Mouse (Mus musculus) c-Kit-positive CD71-negative TER-119-negative erythroid progenitor cells, embryonic 14.5 days (primary cell): Measurements from ENCODE around the gene Lmo7.

Source experiments
- DNase-seq: peaks from one replicate; pipeline ENCODE4 v3.0.0-alpha.2; 2013; ENCODE audit warnings: low read depth

The Lmo7 gene

GRCm38 (mm10) chr14:101780016-101780415 lies 50.3 kb downstream of the Lmo7 start:
- no peak for DNase-seq

GRCm38 (mm10) chr14:101781219-101781618 lies 51.5 kb downstream of the Lmo7 start:
- no peak for DNase-seq

GRCm38 (mm10) chr14:101781943-101782510 lies 52.3 kb downstream of the Lmo7 start:
- no peak for DNase-seq

- no peak for DNase-seq
Observed at GRCm38 (mm10) chr14:101784315-101784945, 54.7 kb downstream of the Lmo7 start.

DNA sequence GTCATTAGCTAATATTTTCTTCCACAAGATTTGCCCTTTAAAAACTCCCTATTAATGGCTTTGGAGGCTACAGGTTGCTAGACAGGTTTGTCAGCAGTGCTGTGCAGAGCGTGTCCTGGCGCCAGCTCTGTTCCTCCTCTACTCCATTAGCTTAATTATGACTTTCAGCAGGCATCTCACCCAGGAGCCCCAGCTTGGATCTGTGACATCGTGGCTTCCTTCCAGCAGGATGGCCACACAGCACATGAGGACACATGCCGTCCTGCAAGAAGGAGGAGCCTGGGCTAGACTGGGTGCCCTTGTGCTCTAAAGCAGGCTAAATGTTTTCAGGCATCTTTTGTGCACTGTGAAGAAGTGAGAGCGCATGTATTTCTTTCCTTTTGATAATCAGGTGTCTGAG lies 58.1 kb downstream of the Lmo7 start:
- DNase-seq = no peak

- no peak for DNase-seq
Observed at GRCm38 (mm10) chr14:101788475-101788874, 58.7 kb downstream of the Lmo7 start.

DNA sequence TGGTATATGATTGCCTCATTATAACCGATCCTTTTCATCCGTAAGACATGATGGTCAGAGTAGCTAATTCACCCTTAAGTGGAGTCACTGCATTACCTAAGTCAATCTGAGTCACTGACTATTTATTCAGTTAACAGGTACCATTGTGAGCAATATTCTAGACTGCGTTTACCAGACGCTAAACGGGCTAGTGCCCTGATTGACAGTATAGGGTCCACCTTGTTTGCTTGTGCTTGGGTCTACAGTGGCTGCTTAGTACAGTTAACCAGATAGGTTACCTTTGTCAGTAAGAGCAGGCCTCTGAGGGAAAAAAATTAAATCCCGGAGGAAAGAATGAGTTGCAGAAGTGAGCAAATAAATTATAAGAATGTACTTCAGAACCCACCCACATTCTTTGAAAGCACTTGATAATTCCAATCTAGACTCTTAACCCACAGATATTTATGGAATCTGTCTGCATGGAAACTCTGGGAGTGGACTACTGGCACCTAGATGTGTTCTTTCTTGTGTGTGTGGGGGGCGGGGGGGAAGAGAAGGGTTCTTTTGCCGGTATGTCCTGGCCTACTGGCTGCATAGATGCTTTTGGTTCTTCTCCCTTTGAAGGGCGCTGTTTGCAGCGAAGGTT lies 64.9 kb downstream of the Lmo7 start:
- DNase-seq = no peak

- no peak for DNase-seq
Observed at GRCm38 (mm10) chr14:101797930-101798500, 68.3 kb downstream of the Lmo7 start.

DNA sequence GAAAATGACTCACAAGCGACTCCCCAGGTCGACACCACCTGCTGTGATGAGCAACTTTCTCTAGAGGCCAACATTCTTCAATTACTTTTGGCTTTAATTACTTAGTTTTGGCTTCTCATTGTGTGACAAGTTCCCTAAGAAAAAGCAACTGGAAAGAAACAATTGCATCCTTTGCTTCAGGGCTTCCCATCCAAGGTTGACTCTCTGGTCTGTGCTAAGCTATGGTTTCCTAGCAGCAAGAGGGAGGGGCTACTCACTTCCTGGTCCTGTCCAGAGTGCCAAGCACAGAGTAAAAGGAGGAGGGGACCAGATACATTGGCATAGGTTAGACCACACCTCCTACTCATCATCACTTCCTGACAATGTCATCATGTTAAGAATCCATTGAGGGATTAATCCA lies 69.0 kb downstream of the Lmo7 start:
- DNase-seq = no peak

DNA sequence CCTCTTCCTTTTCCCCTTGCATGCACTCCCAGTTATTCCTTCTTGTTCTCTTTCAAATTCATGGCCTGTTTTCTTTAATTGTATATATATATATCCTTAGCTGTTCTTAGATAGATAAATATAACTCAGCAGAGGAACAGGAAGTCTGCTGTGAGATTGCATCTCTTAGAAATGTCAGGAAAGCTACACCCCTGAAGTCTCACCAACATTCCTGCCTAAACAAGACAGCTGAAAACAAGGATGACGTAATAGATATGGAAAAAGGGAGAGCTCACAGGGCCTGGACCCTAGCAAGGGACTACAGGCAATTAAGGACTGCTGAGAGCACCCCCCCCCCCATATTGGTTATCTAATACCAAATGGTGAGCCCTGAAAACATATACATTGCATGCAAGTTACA lies 71.9 kb downstream of the Lmo7 start:
- no peak for DNase-seq

GRCm38 (mm10) chr14:101804119-101804518 lies 74.4 kb downstream of the Lmo7 start:
- DNase-seq = no peak

- DNase-seq = no peak
Observed at GRCm38 (mm10) chr14:101804562-101805327, 75.0 kb downstream of the Lmo7 start.

GRCm38 (mm10) chr14:101805328-101805697 lies 75.6 kb downstream of the Lmo7 start:
- DNase-seq = no peak

DNA sequence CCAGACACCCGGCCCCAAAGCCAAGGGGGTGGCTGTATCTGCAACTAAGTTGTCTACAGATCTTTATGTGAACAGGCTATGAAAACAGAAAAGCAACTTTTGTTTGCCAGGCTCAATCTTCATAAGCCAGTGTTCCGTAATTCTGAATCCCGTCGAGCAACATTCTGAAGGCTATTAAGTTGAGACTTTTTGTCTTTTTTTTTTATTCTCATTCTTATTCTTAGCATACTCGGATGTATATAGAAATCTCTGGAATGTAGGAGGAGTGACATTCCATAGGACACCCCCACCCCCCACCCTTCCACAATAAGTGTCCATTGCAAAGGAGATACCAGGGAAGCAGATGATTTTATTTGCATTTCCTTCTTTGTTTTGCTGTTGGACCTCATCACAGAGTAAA lies 76.3 kb downstream of the Lmo7 start:
- DNase-seq = no peak

DNA sequence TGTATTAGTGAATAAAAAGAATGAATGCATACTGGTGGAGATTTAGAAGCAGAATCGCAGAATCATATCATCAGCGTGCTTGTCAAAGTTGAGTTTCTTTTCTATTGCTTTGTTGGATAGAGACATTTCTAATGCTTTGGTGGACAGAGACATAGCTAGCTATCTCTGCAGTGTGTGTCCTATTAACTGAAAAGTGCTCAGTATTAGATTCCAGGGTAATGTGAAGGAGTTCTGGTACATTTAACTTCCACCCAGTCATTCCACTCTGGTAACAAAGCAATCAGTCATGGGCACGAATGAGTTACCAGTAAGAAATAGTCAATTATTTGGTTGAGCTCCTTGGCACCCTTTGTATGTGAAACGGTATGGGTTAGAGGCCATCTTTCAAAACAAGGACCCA lies 76.8 kb downstream of the Lmo7 start:
- DNase-seq = no peak

DNA sequence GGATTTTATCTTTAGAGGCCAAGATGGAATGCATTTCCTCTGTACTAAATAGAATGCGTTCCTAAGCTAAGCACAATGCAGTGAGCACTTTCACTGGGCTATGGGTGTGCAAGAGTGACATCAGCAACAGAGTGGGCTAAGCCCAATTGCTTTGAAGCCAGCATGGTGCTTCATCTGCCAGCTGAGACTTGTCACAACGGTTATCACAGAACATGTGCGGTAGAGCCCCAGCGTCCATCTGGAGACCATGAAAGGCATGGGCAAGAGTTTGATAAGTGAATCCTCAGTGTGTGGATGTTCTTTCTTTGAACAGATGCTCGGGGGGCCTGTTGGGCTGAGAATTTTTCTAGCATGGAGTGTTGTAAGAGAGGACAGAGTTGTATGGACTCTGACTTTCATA lies 86.7 kb downstream of the Lmo7 start:
- no peak for DNase-seq

DNA sequence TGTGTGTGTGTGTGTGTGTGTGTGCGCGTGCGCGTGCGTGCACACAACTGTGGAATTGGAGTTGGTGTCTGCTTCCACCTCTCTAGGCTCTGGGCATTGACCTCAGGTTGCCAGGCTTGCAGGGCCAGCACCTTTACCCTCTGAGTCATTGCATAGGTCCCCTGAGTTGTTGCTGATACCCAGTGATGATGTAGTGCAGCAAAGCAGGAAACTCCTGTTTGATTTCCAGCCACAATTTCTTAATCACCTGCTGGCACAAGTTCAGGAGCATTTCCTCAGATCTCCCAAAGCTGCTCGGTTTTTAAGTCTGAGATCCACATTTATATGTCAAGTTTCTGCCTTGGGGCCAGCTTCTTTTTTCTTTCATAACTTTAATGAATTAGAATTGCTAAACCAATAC lies 92.6 kb downstream of the Lmo7 start:
- no peak for DNase-seq

DNA sequence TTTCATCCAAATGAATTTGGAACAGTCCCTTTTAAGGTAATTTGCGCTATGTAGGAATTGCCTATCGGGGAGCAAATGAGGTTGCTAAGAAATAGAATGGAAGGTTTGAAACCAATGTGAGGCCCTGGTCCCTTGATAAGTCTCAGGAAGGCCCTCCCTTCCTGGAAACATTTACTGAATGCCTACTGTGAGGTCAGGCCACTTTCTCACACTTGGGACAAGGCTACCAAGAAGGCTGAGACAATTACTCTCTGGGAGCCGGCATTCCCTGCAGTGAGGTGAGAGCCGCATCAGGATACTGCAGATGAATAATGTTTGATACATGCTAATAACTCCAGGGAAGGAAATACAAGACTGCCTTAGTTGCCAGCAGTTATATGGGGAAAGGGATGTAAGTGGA lies 93.1 kb downstream of the Lmo7 start:
- no peak for DNase-seq

- no peak for DNase-seq
Observed at GRCm38 (mm10) chr14:101829676-101830075, 99.9 kb downstream of the Lmo7 start.

- no peak for DNase-seq
Observed at GRCm38 (mm10) chr14:101830116-101830515, 100.4 kb downstream of the Lmo7 start.

GRCm38 (mm10) chr14:101834109-101834508 lies 104.4 kb downstream of the Lmo7 start:
- no peak for DNase-seq

GRCm38 (mm10) chr14:101836401-101836800 lies 106.6 kb downstream of the Lmo7 start:
- DNase-seq = no peak

- no peak for DNase-seq
Observed at GRCm38 (mm10) chr14:101837176-101837575, 107.4 kb downstream of the Lmo7 start.
